Mouse (Mus musculus) heart, adult 8-10 months (tissue): Measurements from ENCODE around the gene Slc16a13. TPM values are rescaled to one million over a fixed set of nuclear protein-coding genes. Genes with fewer than 3 reads are reported as not detected.
A peak's percentile ranks its signal among the peaks of the same experiment; 100 is the strongest.

Experiments used
- DNase-seq: peaks from one replicate; pipeline ENCODE4 v3.0.0; 2022; ENCODE audit warnings: low spot score
- total RNA-seq, 4 experiments: library from RNA; stranded (reverse); gene quantifications; 2 replicates each; pipeline ENCODE4 v1.2.4; 2022

Slc16a13 gene
- total RNA-seq, 4 experiments from 2014 or later, result 2.5 to 3.6 (median 3.4) TPM

DNA sequence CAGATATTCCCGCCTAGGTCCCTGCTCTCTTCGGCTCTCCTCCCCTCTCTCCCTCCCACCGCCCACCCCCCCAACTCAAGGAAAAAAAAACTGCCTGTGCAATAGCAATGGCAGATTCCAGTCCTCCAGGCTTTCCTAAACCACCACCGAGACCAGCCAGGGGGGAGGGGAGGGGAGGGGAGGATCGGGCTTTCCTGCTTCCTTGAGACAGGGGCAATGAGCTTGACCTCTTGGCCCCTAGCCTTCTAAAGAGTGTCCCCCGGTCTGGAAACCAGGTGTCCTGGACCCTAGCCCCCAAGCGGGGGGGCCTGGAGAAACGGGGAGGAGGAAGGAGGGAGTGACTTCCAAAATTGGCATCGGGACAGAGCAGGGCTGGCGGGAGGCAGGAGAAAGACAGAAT lies 11.7 kb upstream of the Slc16a13 start:
- no peak for DNase-seq

DNA sequence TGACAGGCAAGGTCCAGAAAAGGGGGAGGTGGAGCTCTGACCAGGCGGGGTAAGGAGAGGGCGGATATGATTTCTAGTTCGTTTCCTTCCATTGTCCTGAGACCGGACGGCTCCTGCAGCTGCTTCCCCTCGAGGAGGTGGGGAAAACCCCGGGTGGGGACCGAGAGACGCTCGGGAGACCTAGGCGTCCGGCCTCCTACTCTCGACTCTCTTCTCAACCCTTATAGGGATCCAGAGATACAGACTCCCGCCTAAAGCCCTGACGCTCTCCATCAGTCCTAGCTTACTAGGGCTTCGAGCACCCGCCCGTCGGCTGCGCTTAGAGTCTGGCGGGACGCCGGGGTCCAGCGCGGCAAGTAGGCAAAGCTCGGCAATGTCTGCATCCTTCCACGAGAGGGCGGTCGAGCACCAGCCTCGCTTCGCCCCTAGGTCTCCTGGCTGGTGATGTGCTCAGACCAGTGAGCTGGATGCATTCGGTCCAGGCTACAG lies 9.4 kb upstream of the Slc16a13 start:
- peak; percentile 90 for DNase-seq

DNA sequence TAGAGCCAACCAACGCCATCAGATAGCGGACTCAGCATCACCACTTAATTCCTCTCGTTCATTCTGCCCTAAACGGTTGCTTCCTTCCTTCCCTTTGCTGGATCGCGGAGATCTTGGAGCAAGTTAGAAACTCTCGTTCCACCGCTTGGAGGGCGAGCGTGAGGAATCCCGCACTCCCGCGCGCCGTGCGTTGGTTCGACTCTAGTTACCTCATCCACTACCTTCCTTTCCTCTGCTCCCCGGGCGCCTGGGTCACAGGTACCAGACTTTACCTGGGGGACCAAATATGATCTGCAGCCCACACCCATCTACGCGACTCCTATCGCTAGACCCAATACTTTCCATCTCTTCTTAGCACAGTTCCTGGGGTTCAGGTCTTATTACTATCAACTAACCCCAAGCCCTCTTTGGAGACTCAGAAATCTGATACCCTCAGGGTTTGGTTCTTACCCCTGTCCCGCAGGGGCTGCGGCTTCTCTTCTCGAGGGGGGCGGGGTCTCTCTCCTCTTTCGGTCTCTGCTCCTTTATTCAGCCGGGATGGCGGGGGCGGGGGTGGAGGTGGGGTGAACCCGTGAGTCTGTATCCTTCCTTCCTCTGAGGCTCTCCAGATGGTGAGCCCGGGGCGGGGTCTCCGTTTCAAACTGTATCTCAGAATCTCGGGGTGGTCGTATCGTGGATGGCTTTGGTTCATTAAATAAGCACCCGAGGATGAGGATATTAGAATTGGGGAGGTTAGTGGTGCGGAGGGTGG lies 8.6 kb upstream of the Slc16a13 start, which contains the start of gene Bcl6b:
Gene Bcl6b, minus strand, starts transcription at position 539 of the 751 bp plus-strand sequence.
- DNase-seq, result peak; percentile 65

DNA sequence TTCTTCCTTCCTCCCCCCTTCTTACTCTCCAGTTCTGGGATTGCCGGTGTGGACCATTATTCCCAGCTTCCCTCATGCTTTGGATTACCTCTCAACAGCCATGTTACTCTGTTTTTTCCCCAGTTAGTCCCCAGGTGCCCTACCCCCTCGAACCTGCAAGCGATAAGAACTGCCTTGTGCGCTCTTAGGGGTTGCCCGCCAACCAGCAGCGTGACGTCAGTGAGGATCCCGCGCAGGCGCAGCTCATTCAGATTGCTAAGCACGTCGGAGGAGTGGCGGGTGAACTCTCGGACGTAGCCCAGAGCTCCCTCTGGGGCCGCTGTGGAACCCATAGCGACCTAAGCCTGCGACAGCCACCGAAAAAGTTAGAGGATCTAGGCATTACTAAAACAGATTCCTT lies 8.0 kb upstream of the Slc16a13 start:
- peak; percentile 87 for DNase-seq

DNA sequence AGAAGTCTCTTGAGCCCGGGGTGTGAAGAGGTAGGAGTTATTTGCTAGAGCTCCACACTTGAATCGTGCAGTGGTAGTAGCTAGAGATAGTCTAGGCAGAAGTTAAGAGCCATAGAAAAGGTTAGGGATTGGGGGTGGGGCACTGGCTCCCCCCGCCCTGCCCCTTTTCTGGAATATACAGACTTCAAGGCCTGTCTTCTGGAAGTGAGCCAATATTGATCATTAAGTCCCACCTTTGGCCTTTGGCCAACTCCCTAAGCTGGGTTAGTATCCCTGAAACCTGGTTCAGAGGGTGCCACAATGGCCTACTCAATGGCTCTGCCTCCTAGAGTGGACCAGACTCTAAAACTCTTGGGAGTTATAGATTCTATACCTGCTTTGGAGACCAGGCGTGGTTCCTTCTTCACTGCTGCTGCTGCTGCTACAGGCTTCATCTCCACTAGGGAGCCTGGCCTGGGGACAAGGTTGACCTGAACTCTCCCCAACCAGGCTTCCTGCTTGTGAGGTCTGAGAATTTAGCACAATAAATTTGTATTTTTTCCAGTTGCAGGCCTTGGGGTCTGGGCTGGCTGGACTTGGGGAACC lies 6.9 kb upstream of the Slc16a13 start:
- DNase-seq, result no peak

DNA sequence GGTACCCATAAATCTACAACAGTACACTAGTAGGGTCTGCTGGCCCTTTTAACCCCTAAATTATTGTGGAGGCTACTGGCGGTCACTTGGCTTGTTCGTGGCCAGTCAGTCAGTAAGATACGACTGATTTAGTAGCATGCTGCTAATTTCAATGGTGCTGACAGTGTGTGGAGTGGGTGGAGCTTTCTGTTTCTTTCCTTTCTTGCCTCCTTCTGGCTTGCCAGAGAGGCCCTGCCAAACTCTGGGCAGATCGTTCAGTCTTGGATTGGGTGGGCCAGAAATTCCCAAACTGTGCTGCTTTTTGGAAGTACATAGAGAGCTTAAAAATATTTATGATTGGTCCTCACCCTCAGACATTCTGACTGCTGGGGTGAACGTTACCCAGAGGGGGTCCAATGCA lies 6.3 kb upstream of the Slc16a13 start:
- DNase-seq, result no peak

DNA sequence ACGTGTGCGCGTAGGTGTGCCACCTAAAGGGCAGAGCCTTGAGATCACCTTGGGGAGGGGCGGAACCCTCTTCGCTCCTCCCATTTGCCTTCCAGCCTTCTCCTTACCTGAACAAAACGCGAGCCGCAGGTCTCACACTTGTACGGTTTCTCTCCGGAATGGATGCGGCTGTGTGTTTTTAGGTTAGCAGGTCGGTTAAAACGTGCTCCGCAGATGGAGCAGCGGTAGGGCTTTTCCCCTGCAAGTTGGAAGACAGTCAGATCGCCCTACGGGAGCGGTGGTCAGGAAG lies 5.7 kb upstream of the Slc16a13 start:
- DNase-seq, result no peak

DNA sequence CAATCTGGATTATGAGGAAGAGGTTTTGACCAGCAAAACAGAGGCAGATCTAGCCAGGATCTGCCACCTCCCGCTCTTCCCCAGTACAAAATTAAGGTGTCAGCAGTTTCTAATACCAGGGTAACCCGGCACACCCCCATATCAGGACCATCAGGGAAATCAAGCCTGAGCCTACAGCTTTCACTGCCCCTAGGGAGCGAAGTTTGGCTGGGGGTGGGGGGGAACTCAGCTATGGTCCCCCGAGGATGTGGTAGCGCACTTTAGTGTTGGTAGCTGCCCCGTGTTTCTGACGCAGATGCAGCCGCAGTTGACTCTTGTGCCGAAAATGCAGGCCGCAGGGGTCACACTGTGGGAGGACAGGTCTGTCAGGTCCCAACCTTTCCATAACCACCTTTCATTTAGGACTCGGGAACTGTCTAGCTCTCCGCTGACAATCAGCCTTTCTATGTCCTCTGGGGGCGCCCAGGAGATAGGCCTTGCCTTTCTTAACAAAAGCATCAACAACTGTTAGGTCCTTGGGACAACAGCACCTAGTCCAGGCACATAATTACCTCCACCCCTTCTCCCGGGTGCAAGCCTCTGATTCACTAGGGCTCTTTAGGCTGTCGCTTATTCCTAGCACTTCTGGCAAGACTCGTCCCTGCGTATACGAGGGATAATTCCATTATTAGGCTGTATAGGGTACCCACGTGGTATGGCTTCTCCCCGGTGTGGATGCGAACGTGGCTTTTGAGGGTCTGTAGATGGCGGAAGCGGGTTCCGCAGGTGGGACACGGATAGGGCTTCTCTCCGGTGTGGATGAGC lies 5.1 kb upstream of the Slc16a13 start:
- DNase-seq, result no peak

DNA sequence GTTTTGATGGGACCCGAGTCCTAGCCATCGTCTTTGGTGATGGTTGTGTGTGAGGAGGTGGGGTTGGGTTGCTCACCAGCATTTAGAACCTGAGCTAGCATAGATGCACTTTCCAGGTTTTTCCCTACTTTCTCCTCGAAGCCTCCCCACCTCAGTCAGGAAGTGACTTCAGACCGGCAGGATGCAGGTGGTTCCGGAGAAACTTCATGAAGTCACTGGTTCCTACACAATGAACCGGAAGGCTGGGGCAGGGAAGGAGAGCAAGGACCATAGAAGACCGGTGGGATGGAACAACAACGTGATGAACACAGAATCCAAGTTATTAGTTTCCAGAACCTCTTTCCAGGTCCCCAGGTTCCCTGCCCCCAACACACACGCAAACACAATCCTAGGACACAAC lies 2.9 kb upstream of the Slc16a13 start:
- peak; percentile 90 for DNase-seq

DNA sequence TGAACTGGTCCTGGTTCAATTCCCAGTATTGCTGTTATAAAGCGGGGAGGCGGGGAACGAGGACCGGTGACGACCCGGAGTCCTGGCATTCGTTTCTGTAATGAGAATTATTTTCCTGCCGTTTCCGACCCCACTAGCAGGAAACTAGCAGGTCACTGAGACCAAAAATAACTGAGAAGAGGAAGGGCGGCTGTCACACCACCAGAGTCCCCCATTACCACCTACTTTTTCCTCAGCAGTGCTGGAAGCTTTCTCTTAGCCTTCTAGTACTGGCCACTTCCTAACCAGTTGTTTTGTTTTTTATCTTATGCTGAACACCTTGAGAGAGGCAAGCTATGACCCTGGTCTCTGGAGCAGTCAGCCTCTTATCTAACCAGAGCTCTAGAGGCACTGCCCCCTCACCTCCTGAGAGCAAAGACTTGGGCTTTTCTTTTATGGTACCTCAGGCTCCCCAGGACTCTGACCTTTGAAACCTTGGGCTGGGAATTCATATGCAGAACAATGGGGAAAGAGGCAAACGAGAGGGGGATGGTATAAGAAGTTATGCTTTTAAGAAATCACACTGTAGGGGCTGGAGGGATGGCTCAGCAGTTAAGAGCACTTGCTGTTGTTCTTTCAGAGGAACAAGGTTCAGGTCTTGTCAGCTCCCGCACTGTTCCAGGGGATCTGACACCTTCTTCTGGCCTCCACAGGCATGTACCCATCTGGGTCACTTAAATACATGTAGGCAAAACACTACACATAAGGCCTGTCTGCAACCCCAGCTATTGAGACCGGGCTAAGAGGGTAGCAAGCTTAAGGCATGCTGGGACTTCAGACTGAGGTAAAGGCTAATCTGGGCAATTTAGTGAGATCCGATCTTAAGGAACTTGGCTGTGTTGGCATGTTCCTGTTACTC lies 988 bp upstream of the Slc16a13 start:
- DNase-seq, result peak; percentile 75

DNA sequence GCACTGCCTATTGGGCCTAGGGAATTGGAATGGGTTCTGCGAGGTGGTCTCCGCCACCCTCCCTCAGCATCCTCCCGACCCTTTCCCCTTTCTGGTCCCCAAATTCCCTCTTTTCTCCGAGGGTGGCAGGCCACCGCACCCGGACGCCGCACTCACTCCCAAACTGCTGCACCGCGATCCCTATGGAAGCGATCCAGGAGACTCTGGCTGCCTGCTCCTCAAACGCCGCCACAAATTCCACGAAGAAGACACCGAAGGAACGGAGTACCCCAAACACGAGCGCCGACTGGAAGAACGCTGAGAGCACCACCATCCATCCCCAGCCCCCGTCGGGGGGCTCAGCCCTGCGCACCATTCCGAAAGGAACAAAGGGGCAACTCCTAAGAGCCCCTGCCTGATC lies 541 bp downstream of the Slc16a13 start:
- DNase-seq, result no peak

DNA sequence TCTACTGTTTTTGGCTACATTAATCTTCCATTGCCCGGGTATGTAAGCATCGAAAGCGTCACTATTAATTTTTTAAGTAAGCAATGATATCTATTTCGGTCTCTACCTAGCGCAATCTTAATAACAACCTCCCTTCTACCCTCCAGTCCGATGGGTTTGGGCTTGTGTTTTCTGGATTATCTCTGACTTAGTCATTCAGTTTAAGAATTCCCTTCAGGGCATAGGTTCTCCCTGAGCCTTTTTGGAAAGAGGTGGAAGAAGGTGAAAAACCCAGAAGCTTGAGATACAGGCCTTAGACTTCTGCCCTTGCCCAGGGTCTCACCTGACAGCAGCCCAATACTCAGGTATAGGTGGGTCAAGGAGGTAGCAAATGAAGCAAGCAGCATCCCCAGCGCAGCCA lies 991 bp downstream of the Slc16a13 start:
- no peak for DNase-seq

DNA sequence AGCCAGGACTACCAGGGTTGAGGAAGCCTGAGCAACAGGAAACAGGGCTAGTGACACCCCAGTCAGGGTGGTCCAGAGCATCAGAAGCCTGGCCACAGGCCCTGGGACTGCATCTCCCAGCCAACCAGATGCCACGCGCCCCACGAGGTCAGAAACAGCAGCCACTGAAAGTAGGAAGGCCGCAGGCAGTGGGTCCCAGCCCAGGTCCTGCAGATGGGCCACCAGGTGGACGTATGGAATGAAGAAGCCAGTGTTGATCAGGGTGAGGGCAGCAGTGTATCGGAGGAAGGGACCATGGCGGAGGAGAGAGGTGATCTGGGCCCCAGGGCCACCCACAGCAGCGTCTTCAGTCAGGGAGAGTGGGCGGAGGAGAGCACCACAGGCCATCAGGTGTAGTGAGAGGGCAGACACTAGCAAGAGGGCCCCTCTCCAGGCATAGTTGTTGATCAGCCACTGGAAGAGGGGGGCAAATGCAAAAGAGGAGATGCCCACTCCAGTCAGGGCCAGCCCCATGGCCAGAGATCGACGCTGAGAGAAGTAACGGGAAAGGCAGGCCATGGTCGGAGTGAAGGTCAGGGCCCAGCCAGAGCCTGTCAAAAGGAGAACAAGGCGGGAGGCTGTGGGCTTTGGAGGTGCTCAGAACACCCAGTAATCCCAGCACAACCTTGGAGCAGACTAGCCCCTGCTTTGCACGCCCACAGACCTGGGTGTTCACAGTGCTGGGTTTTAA lies 2.0 kb downstream of the Slc16a13 start:
- DNase-seq, result no peak

DNA sequence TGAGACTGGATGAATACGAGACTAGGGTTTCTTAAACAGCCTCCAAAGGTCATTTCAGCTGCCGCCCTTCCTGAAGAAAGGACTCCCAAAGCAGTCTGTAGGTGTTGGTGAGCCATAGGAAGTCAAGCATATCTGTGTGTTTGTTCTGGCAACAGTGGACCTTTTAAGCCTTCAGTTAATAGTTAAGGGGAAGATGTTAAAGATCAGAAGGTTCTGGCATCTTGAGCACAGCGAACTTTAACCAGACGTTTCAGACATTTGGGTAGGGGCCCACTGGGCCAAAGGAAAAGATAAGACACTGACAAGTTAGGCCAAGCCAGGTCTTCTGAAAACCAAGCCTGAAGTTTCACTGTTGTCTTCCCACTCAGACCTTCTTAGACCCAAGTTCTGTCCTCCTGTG lies 2.8 kb downstream of the Slc16a13 start:
- DNase-seq, result no peak

DNA sequence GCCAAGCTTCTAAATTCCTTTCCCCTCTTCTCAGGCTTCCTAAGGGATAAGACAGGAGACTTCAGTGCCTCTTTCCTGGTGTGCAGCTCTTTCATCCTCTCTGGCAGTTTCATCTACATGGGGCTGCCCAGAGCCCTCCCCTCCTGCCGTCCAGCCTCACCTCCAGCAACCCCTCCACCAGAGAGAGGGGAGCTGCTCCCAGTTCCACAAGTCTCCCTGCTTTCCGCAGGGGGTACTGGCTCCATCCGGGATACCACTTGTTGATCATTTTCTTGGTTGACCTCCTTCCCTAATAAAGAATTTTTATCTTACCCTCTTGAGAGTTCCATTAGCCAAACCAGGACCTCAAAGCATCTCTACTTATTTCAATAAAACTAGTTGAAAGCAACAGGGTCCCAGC lies 4.8 kb downstream of the Slc16a13 start:
- DNase-seq, result no peak

DNA sequence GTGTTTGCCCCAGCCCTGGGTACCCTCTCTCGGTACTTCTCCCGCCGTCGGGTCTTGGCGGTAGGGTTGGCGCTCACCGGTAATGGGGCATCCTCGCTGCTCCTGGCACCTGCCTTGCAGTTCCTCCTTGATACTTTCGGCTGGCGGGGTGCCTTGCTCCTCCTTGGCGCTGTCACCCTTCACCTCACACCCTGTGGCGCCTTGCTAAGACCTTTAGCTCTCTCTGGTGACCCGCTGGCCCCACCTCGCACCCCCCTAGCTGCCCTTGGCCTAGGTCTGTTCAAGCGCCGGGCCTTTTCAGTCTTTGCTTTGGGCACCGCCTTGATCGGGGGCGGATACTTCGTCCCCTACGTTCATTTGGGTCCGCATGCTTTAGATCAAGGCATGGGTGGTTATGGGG lies 5.6 kb downstream of the Slc16a13 start:
- no peak for DNase-seq

DNA sequence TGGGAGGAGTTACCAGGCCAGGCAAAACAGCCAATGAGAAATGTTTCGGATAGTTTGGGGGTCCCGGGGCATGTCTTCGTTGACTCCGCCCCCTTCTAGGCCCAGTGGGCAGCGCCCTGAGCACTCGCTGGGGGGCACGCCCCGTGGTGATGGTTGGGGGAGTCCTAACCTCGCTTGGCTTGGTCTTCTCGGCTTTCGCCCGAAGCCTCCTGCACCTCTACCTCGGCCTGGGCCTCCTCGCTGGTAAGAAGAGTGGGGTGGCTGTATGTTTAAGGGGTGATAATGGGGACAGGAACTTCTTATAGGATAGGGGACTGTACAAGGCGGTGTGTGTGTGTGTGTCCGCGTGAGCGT lies 6.0 kb downstream of the Slc16a13 start:
- DNase-seq, result no peak

DNA sequence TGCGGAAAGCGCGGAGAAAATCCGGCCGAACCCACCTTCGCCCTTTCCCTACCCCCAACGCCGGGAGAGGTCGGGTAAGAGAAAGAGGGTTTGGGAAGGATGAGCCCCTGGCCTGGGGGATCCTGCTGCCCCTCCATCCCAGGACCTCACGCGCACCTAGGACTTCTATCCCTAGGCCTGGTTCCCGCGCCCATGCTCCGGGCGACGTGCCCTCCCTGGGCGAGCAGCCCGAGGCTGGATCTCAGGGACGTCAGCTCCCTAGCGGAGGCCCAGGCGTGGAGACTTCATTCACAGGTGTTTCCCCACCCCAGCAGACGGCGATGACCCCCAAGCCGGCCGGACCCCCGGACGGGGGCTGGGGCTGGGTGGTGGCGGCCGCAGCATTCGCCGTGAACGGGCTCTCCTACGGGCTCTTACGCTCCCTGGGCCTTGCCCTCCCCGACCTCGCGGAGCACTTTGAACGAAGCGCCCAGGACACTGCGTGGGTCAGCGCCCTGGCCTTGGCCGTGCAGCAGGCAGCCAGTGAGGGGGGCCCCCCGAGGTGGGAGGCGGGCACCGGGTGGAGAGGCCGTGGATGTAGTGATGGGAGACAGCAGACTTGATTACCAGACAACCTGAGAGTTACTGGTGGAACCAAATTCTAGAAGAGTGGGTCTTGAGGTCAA lies 6.5 kb downstream of the Slc16a13 start:
- DNase-seq, result no peak

DNA sequence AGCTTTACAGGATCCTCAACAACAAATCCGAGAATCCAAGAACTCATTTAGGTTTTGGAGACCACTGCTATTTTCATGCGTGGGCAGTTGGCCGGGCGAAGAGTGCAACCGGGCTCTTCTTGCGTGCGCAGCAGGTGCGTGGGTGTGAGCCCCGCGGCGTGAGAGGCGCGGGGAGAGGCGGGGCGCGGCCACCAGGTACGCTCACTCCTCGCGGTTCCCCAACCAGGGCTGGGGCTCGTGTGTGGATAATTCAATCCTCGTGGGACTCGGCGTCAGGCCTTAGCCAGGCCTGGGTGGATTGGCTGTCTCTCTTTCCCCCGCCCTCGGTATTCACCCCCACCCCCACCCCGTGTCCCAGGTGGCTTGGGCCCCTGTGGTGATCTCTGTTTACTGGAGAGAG lies 7.1 kb downstream of the Slc16a13 start:
- DNase-seq, result no peak

DNA sequence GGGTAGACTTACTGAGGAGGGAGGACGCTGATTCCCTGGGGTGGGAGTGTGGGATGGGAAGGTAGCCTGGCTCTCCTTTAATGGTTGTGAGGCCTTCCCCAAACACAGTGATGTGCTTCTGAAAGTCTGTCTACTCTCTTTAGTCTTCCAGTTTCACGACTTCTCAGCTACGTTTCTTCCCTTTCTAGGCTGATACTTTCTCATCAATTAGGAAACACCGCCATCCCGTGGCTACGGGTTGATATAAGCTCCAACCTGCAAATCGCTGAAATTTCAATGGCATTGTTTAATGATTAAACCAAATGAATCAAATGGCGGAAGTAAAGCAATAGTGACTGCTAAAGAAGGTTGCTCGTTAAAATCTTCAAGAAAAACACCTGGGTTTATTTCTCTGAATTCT lies 8.0 kb downstream of the Slc16a13 start:
- DNase-seq, result peak; percentile 84

DNA sequence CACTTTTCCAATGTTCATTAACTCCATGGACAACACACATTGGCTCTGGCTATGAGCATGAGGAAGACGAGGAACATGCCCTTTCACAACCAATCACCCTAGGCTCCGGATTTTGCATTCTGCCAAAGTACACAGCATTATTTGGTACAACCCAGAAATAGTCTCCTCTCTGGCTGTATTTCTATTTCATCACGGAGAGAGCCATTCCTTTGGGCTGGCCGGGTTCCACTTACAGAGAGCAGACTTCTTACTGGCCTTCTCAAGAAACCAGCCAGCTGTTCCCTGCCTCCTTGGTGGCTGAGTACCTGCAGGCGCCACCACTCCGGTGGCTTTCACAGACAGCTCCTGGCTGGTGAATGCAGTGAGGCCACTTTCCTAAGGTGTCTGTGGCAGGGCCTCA lies 8.4 kb downstream of the Slc16a13 start, which contains the start of gene Slc16a11:
Gene Slc16a11, plus strand, starts transcription at position 330 of the 400 bp plus-strand sequence.
- no peak for DNase-seq
